Mouse (Mus musculus): ENCODE data around the gene Stc2. TPM values are rescaled to one million over a fixed set of nuclear protein-coding genes. Genes with fewer than 3 reads are reported as not detected.

The Stc2 gene
- total RNA-seq, 1 experiment from 2014 or later = not detected

GRCm38 (mm10) chr11:31368252-31368964, 1.5 kb downstream of the Stc2 start:
- ATAC-seq (replicated peaks; ENCODE audit: insufficient number of reproducible peaks, low FRiP score, low TSS enrichment, poor library complexity, severe bottlenecking) = no peak

GRCm38 (mm10) chr11:31366827-31367226, 3.0 kb downstream of the Stc2 start:
- ATAC-seq (replicated peaks; ENCODE audit: insufficient number of reproducible peaks, low FRiP score, low TSS enrichment, poor library complexity, severe bottlenecking) = no peak

GRCm38 (mm10) chr11:31366421-31366820, 3.5 kb downstream of the Stc2 start:
- ATAC-seq (replicated peaks; ENCODE audit: insufficient number of reproducible peaks, low FRiP score, low TSS enrichment, poor library complexity, severe bottlenecking) = no peak

- ATAC-seq (replicated peaks; ENCODE audit: insufficient number of reproducible peaks, low FRiP score, low TSS enrichment, poor library complexity, severe bottlenecking) = no peak
Observed at GRCm38 (mm10) chr11:31365981-31366380, 3.9 kb downstream of the Stc2 start.

- no peak for ATAC-seq (replicated peaks; ENCODE audit: insufficient number of reproducible peaks, low FRiP score, low TSS enrichment, poor library complexity, severe bottlenecking)
Observed at GRCm38 (mm10) chr11:31365280-31365679, 4.6 kb downstream of the Stc2 start.

- no peak for ATAC-seq (replicated peaks; ENCODE audit: insufficient number of reproducible peaks, low FRiP score, low TSS enrichment, poor library complexity, severe bottlenecking)
Observed at GRCm38 (mm10) chr11:31362856-31363255, 7.0 kb downstream of the Stc2 start.

- no peak for ATAC-seq (replicated peaks; ENCODE audit: insufficient number of reproducible peaks, low FRiP score, low TSS enrichment, poor library complexity, severe bottlenecking)
Observed at GRCm38 (mm10) chr11:31362330-31362729, 7.5 kb downstream of the Stc2 start.

- ATAC-seq (replicated peaks; ENCODE audit: insufficient number of reproducible peaks, low FRiP score, low TSS enrichment, poor library complexity, severe bottlenecking) = no peak
Observed at GRCm38 (mm10) chr11:31361047-31361446, 8.8 kb downstream of the Stc2 start.

GRCm38 (mm10) chr11:31359283-31359902, 10.5 kb downstream of the Stc2 start:
- no peak for ATAC-seq (replicated peaks; ENCODE audit: insufficient number of reproducible peaks, low FRiP score, low TSS enrichment, poor library complexity, severe bottlenecking)

- ATAC-seq (replicated peaks; ENCODE audit: insufficient number of reproducible peaks, low FRiP score, low TSS enrichment, poor library complexity, severe bottlenecking) = no peak
Observed at GRCm38 (mm10) chr11:31358453-31358852, 11.4 kb downstream of the Stc2 start.

- ATAC-seq (replicated peaks; ENCODE audit: insufficient number of reproducible peaks, low FRiP score, low TSS enrichment, poor library complexity, severe bottlenecking) = no peak
Observed at GRCm38 (mm10) chr11:31356866-31357265, 13.0 kb downstream of the Stc2 start.

- ATAC-seq (replicated peaks; ENCODE audit: insufficient number of reproducible peaks, low FRiP score, low TSS enrichment, poor library complexity, severe bottlenecking) = no peak
Observed at GRCm38 (mm10) chr11:31355737-31356136, 14.1 kb downstream of the Stc2 start.

GRCm38 (mm10) chr11:31354514-31354913, 15.4 kb downstream of the Stc2 start:
- no peak for ATAC-seq (replicated peaks; ENCODE audit: insufficient number of reproducible peaks, low FRiP score, low TSS enrichment, poor library complexity, severe bottlenecking)

Other genes starting within 250 kb of the Stc2 start
- gene Gm17332, start 187.6 kb downstream of the Stc2 start, total RNA-seq (2017) = not detected in 3 replicates

Measured in monocyte, adult 5-6 weeks (primary cell).